Mouse (Mus musculus) myocyte (in vitro differentiated cells): Measurements from ENCODE around the gene Mark4.

Experiments
- CEBPB ChIP-seq: IDR thresholded peaks from 2 replicates; pipeline ENCODE4 v1.6.1; 2011; ENCODE audit warnings: mild to moderate bottlenecking, moderate library complexity; ENCODE audit not compliant: poor library complexity, insufficient read depth, severe bottlenecking
- E2F4 ChIP-seq: IDR thresholded peaks from one replicate; pipeline ENCODE4 v1.6.1; 2011; ENCODE audit warnings: mild to moderate bottlenecking, control low read depth, moderate library complexity; ENCODE audit not compliant: insufficient read depth
- MAX ChIP-seq: IDR thresholded peaks from one replicate; pipeline ENCODE4 v1.6.1; 2011; ENCODE audit warnings: low read depth, mild to moderate bottlenecking, control low read depth
- MYOG ChIP-seq, 3 experiments: IDR thresholded peaks; one replicate each; pipeline ENCODE4 v1.6.1; 2011; ENCODE audit warnings: control low read depth in 2 of 3, low read depth in 2 of 3, mild to moderate bottlenecking in 2 of 3; ENCODE audit not compliant: insufficient read length in 2 of 3, control insufficient read depth in 1 of 3, insufficient read depth in 1 of 3
- POLR2A ChIP-seq: IDR thresholded peaks from one replicate; pipeline ENCODE4 v1.6.1; 2011; ENCODE audit warnings: low read depth, mild to moderate bottlenecking, control low read depth, moderate library complexity; ENCODE audit not compliant: insufficient read length
- POLR2AphosphoS2 ChIP-seq: IDR thresholded peaks from one replicate; pipeline ENCODE4 v1.6.1; 2011; ENCODE audit warnings: low read depth, control low read depth; ENCODE audit not compliant: insufficient read length
- REST ChIP-seq: IDR thresholded peaks from one replicate; pipeline ENCODE4 v1.6.1; 2011; ENCODE audit warnings: mild to moderate bottlenecking, control low read depth, moderate library complexity; ENCODE audit not compliant: insufficient read depth, insufficient read length
- USF1 ChIP-seq: IDR thresholded peaks from one replicate; pipeline ENCODE4 v1.6.1; 2011; ENCODE audit warnings: low read depth, mild to moderate bottlenecking, control low read depth, moderate library complexity

DNA sequence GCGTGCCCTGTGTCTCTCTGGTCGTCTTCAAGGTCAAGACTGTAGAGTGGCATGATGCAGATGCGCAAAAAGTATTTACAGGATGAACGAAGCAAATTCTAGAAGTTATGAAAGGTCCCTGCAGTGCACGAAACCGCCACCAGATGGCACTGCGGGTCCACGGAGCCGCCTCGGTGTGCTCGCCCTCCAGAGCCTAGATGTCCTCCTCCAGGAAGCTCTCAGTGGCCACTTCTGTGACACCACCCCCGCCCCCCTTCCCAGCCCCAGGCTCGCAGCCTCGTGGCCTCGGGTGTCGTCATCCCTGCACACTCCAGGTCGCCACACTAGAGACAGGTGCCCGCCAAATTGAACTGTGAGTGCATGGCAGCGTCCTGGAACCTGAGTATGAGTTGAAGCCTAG is 53.2 kb downstream of the Mark4 start:
- TF ChIP-seq USF1 (no peak), POLR2A (no peak), REST (no peak), CEBPB (no peak), E2F4 (no peak), MAX (no peak), MYOG (IDR thresholded peaks at IDR 0.05; ENCODE audit: control insufficient read depth in 1 of 3, insufficient read depth in 1 of 3, insufficient read length in 2 of 3, low read depth in 2 of 3) (no peak), POLR2AphosphoS2 (no peak)
